Mouse (Mus musculus): ENCODE results near the gene Cd19. TPM values are rescaled to one million over a fixed set of nuclear protein-coding genes. Genes with fewer than 3 reads are reported as not detected.
"Not testable (repeated sequence)": the region's sequence is repeated elsewhere in the genome, so short reads cannot be mapped to it uniquely, and the experiment has no call there.

Gene Cd19
- polyA plus RNA-seq, 1 experiment from 2014 or later: not detected

DNA sequence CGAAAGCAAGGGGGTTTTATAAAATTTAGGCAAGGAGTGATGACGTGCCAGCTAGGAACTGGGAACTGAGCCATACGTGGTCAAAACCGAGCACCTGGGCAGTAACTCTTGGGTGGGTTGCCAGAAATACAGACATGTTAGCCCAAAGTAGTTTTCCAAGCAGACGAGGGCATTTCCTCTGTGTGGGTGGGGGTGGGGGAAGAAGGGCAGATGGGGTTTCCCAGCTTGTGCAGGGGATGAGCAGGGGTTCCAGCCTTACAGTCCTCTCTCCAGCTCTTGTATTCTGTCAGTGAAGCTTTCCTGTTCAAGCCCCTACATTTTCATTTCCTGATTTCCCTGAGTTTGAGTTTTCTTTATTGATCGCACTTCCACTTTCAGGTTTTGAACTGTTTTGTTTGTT is 9.5 kb upstream of the Cd19 start:
- WGBS: 82% methylated on average over 6 of the region's 6 CpGs
- no peak for TF ChIP-seq CTCF (IDR thresholded peaks at IDR 0.05; ENCODE audit: low read depth)
- no peaks in the 10 kb centered on the region for H3K27me3 ChIP-seq (ENCODE audit: insufficient read depth, low read length)
- no peaks in the 10 kb centered on the region for H3K9me3 ChIP-seq (ENCODE audit: low read depth, low read length)
- no peak overlapping the region for H3K27ac ChIP-seq (ENCODE audit: low read depth)
- no peaks in the 10 kb centered on the region for H3K36me3 ChIP-seq (ENCODE audit: insufficient read depth)
- H3K9ac ChIP-seq: no peak overlapping the region
- H3K4me2 ChIP-seq: no peak overlapping the region
- no peak for ATAC-seq (ENCODE audit: insufficient read depth)
- DNase-seq: no peak
- H3K4me3 ChIP-seq (ENCODE audit: low read depth, low read length): no peak overlapping the region
- no peaks in the 10 kb centered on the region for H3K4me1 ChIP-seq (ENCODE audit: insufficient read depth)

DNA sequence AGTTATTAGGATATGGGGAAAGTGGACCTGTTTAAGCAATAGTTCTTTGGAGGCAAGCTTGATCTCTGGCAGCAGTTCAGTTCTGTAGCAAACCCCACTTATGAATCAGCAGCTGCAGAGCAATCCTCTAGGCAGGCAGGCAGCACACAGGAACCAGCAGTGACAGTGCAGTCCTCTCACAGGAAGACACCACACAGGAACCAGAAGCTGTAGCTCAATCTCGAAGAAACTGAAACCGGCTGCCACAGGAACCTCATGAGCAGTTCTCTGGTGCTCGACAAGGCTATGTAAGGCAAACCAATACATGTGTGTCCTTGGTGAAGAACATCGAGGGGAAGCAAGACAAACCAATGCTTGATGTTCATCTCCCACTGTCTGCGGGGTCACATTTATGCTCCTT is 7.1 kb upstream of the Cd19 start:
- Histone ChIP-seq H3K9ac (no peak overlapping the region), H3K27ac (ENCODE audit: low read depth) (no peak overlapping the region), H3K4me1 (ENCODE audit: insufficient read depth) (no peaks in the 10 kb centered on the region), H3K36me3 (ENCODE audit: insufficient read depth) (no peaks in the 10 kb centered on the region), H3K4me3 (ENCODE audit: low read depth, low read length) (no peak overlapping the region), H3K9me3 (ENCODE audit: low read depth, low read length) (no peaks in the 10 kb centered on the region), H3K27me3 (ENCODE audit: insufficient read depth, low read length) (no peaks in the 10 kb centered on the region), H3K4me2 (no peak overlapping the region)
- 75% methylated on average over 5 of the region's 5 CpGs for WGBS
- no peak for ATAC-seq (ENCODE audit: insufficient read depth)
- no peak for DNase-seq
- no peak for TF ChIP-seq CTCF (IDR thresholded peaks at IDR 0.05; ENCODE audit: low read depth)

DNA sequence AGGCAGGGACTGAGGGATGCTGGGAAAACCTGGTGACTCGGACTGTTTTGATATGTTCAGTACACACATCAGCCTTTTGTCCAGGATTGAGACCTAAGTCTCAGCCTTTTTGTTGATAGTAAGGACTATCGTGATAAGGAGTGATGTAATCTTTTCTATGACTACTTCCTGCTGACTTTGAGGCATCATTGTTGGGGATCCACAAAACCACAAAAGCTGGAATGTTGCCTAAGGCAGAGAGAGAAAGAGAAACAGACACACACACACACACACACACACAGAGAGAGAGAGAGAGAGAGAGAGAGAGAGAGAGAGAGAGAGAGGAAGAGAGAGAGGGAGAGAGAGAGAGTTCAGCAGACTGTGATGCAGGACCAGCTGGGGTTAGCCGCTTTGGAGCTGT is 3.8 kb upstream of the Cd19 start:
- Histone ChIP-seq H3K27ac (ENCODE audit: low read depth) (no peak overlapping the region), H3K36me3 (ENCODE audit: insufficient read depth) (no peaks in the 10 kb centered on the region), H3K9ac (no peak overlapping the region), H3K4me1 (ENCODE audit: insufficient read depth) (no peaks in the 10 kb centered on the region), H3K27me3 (ENCODE audit: insufficient read depth, low read length) (no peaks in the 10 kb centered on the region), H3K4me2 (no peak overlapping the region), H3K4me3 (ENCODE audit: low read depth, low read length) (no peak overlapping the region), H3K9me3 (ENCODE audit: low read depth, low read length) (no peaks in the 10 kb centered on the region)
- 38% methylated on average over 3 of the region's 3 CpGs for WGBS
- ATAC-seq (ENCODE audit: insufficient read depth) (no peak), DNase-seq (no peak)
- TF ChIP-seq CTCF (IDR thresholded peaks at IDR 0.05; ENCODE audit: low read depth): no peak

DNA sequence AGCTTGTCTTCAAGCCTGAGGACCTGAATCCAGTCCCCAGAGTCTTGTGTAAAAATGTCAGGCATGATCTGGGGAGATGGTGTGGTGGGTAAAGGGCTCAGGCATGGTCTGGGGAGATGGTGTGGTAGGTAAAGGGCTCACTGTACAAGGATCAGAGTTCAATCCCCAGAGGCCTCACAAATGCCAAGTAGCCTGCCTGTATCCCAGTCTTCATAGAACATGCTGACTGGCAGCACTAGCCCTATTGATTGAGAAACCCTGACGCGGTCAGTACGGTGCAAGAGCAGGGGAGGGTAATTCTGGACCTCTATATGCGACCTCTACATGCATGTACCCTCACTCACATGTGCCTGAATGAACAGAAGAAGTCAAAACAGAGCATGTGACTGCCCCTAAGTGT is 2.9 kb upstream of the Cd19 start:
- Histone ChIP-seq H3K9ac (no peak overlapping the region), H3K4me1 (ENCODE audit: insufficient read depth) (no peaks in the 10 kb centered on the region), H3K27me3 (ENCODE audit: insufficient read depth, low read length) (no peaks in the 10 kb centered on the region), H3K9me3 (ENCODE audit: low read depth, low read length) (no peaks in the 10 kb centered on the region), H3K4me2 (no peak overlapping the region), H3K36me3 (ENCODE audit: insufficient read depth) (no peaks in the 10 kb centered on the region), H3K27ac (ENCODE audit: low read depth) (no peak overlapping the region), H3K4me3 (ENCODE audit: low read depth, low read length) (no peak overlapping the region)
- WGBS: 82% methylated on average over 4 of the region's 4 CpGs
- TF ChIP-seq CTCF (IDR thresholded peaks at IDR 0.05; ENCODE audit: low read depth): no peak
- ATAC-seq (ENCODE audit: insufficient read depth) (no peak), DNase-seq (no peak)

DNA sequence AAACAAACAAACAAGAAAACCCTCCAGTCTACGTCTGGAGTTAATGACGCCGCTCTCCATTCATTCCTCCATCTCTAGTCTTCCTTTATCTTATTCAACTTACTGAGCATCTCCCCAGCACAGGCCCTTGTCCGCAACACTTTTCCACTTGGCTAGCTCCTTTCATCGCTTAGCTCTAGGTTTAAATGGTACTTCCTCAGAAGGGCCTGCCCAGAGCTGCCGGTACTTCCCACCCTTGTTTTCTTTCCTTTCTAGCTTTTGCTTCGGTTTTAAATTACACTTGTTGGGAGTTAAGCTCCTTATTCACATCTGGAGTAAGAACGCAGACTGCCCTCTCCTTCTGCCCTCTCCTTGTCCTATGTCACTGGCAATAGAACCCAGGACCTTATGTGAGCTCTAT is 2.4 kb upstream of the Cd19 start:
- H3K9me3 ChIP-seq (ENCODE audit: low read depth, low read length): no peaks in the 10 kb centered on the region
- no peak for TF ChIP-seq CTCF (IDR thresholded peaks at IDR 0.05; ENCODE audit: low read depth)
- no peak overlapping the region for H3K9ac ChIP-seq
- ATAC-seq (ENCODE audit: insufficient read depth): no peak
- H3K36me3 ChIP-seq (ENCODE audit: insufficient read depth): no peaks in the 10 kb centered on the region
- H3K27ac ChIP-seq (ENCODE audit: low read depth): no peak overlapping the region
- 62% methylated on average over 8 of the region's 8 CpGs for WGBS
- DNase-seq: no peak
- no peaks in the 10 kb centered on the region for H3K27me3 ChIP-seq (ENCODE audit: insufficient read depth, low read length)
- no peaks in the 10 kb centered on the region for H3K4me1 ChIP-seq (ENCODE audit: insufficient read depth)
- no peak overlapping the region for H3K4me2 ChIP-seq
- no peak overlapping the region for H3K4me3 ChIP-seq (ENCODE audit: low read depth, low read length)

DNA sequence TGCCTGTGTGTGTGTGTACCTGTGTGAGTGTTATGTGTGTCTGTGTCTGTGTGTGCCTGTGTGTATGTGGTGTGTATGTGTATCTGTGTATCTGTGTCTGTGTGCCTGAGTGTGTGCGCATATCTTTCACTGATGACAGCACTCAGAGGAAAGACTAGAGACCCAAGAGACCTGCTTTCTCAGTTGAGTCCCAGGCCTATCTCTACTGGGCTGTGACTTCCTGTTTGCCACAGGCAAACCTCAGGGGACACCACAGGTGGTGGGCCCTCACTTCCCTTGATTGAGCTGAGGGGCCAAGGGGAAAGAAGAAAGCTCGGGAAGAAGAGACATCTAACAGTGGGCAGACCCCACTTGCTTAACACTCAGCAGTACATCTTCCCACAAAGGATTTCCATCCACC is 1.9 kb upstream of the Cd19 start:
- no peaks in the 10 kb centered on the region for H3K36me3 ChIP-seq (ENCODE audit: insufficient read depth)
- H3K9ac ChIP-seq: no peak overlapping the region
- no peak for ATAC-seq (ENCODE audit: insufficient read depth)
- no peak for TF ChIP-seq CTCF (IDR thresholded peaks at IDR 0.05; ENCODE audit: low read depth)
- H3K27ac ChIP-seq (ENCODE audit: low read depth): no peak overlapping the region
- 66% methylated on average over 2 of the region's 2 CpGs for WGBS
- H3K4me2 ChIP-seq: no peak overlapping the region
- H3K9me3 ChIP-seq (ENCODE audit: low read depth, low read length): no peaks in the 10 kb centered on the region
- H3K27me3 ChIP-seq (ENCODE audit: insufficient read depth, low read length): no peaks in the 10 kb centered on the region
- H3K4me1 ChIP-seq (ENCODE audit: insufficient read depth): no peaks in the 10 kb centered on the region
- DNase-seq: no peak
- no peak overlapping the region for H3K4me3 ChIP-seq (ENCODE audit: low read depth, low read length)

DNA sequence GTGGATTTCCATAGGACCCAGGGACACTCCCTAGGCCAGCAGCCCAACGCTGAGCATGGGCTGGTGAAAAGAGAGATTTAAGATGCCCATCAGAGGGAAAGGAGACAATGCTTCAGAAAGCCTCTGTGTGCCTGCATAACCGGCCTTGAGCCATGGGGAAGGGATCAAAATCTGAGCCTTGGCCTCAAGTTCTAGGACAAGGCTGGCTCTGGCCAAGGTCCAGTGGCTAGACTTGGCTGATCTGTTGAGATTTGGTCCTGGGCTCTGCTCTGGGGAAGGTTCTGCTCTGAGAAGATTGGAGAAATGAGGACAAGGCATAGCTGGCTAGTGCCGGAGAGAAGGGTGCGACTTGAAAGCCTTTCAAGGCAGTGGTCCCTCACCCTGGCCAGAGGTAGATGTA is 3.6 kb downstream of the Cd19 start:
- Histone ChIP-seq H3K36me3 (ENCODE audit: insufficient read depth) (no peaks in the 10 kb centered on the region), H3K9ac (no peak overlapping the region), H3K9me3 (ENCODE audit: low read depth, low read length) (no peaks in the 10 kb centered on the region), H3K27me3 (ENCODE audit: insufficient read depth, low read length) (no peaks in the 10 kb centered on the region), H3K4me2 (no peak overlapping the region), H3K27ac (ENCODE audit: low read depth) (no peak overlapping the region), H3K4me3 (ENCODE audit: low read depth, low read length) (no peak overlapping the region), H3K4me1 (ENCODE audit: insufficient read depth) (no peaks in the 10 kb centered on the region)
- 83% methylated on average over 4 of the region's 4 CpGs for WGBS
- no peak for TF ChIP-seq CTCF (IDR thresholded peaks at IDR 0.05; ENCODE audit: low read depth)
- no peak for DNase-seq
- ATAC-seq (ENCODE audit: insufficient read depth): no peak

DNA sequence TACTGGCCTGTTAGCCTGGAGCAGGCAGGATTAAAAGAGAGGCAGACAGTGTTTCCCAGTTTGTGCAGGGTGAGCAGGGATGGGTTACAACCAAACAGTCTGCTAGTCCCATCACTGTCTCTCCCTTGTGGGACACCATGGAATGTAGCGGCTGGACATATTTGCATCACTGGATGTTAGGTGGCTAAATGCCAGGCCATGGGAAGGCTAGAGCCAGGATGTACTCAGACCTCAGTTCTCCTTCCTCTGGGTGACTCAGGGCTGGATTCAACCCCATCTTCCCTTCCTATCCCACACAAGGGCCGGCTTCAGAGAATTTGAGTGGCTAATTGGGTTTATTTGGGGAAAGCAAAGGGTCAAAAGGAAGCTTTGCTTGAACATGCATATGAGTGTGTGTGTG is 6.0 kb downstream of the Cd19 start:
- ATAC-seq (ENCODE audit: insufficient read depth): no peak
- Histone ChIP-seq H3K9me3 (ENCODE audit: low read depth, low read length) (no peaks in the 10 kb centered on the region), H3K36me3 (ENCODE audit: insufficient read depth) (no peaks in the 10 kb centered on the region), H3K4me2 (no peak overlapping the region), H3K4me3 (ENCODE audit: low read depth, low read length) (no peak overlapping the region), H3K9ac (no peak overlapping the region), H3K4me1 (ENCODE audit: insufficient read depth) (no peaks in the 10 kb centered on the region), H3K27me3 (ENCODE audit: insufficient read depth, low read length) (no peaks in the 10 kb centered on the region), H3K27ac (ENCODE audit: low read depth) (no peak overlapping the region)
- 45% methylated on average over 2 of the region's 2 CpGs for WGBS
- TF ChIP-seq CTCF (IDR thresholded peaks at IDR 0.05; ENCODE audit: low read depth): no peak
- DNase-seq: no peak

DNA sequence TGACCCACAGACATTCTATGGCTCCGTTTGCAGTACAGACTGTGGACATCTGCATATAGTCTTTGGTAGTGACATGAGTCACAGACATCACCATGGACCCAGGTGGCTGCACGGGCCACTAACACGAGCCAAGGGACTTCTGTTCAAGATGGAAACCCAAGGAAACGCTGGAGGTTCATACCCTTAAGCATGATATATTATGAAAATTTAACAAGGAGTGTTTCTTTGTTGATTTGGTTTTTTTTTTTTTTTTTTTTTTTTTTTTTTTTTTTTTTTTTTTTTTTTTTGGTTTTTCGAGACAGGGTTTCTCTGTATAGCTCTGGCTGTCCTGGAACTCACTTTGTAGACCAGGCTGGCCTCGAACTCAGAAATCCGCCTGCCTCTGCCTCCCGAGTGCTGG is 12.2 kb downstream of the Cd19 start:
- not testable (repeated sequence) for H3K4me3 ChIP-seq (ENCODE audit: low read depth, low read length); H3K36me3 ChIP-seq (ENCODE audit: insufficient read depth); H3K9me3 ChIP-seq (ENCODE audit: low read depth, low read length); H3K4me1 ChIP-seq (ENCODE audit: insufficient read depth); DNase-seq; H3K27me3 ChIP-seq (ENCODE audit: insufficient read depth, low read length); H3K9ac ChIP-seq; H3K27ac ChIP-seq (ENCODE audit: low read depth); H3K4me2 ChIP-seq; ATAC-seq (ENCODE audit: insufficient read depth)
- WGBS: 74% methylated on average over 8 of the region's 8 CpGs
